Mouse (Mus musculus) heart, embryonic 10.5 days (tissue): Measurements from ENCODE around the gene Pkd1l1. TPM values are rescaled to one million over a fixed set of nuclear protein-coding genes. Genes with fewer than 3 reads are reported as not detected.

Source experiments
- DNase-seq: peaks from one replicate; pipeline ENCODE4 v3.0.0-alpha.2; 2017; ENCODE audit warnings: low spot score
- H3K27ac ChIP-seq: fragments of 300-500 bp; sonication (generic); 2 replicates; pipeline ENCODE4 v1.5.1; 2016; ENCODE audit warnings: mild to moderate bottlenecking
- H3K27me3 ChIP-seq: fragments of 300-500 bp; sonication (generic); 2 replicates; pipeline ENCODE4 v1.6.1; 2016; ENCODE audit warnings: mild to moderate bottlenecking; ENCODE audit not compliant: poor library complexity, insufficient read depth, severe bottlenecking
- H3K36me3 ChIP-seq: fragments of 300-500 bp; sonication (generic); 2 replicates; pipeline ENCODE4 v1.6.1; 2016; ENCODE audit warnings: mild to moderate bottlenecking, moderate library complexity
- H3K4me1 ChIP-seq: fragments of 300-500 bp; sonication (generic); 2 replicates; pipeline ENCODE4 v1.6.1; 2016; ENCODE audit warnings: mild to moderate bottlenecking
- H3K4me3 ChIP-seq: fragments of 300-500 bp; sonication (generic); 2 replicates; pipeline ENCODE4 v1.5.1; 2016; ENCODE audit warnings: mild to moderate bottlenecking, moderate library complexity
- H3K9me3 ChIP-seq: fragments of 300-500 bp; sonication (generic); 2 replicates; pipeline ENCODE4 v1.6.1; 2016; ENCODE audit warnings: mild to moderate bottlenecking, moderate library complexity
- WGBS: fragments of 180-500 bp; shearing (Covaris S2); methylation state at CpG from one replicate; pipeline ENCODE4 v1.1.7; 2016; 5-methylcytosine and 5-hydroxymethylcytosine counted together
- polyA plus RNA-seq: library from polyadenylated mRNA; unstranded; fragments of >200 nt; fragmentation: Nextera tagmentation; extraction: Ambion mirVana; gene quantifications from 2 replicates; pipeline ENCODE4 v1.2.1, GENCODE M21; 2016

The Pkd1l1 gene
- polyA plus RNA-seq, 1 experiment from 2014 or later, result 0.04 TPM

DNA sequence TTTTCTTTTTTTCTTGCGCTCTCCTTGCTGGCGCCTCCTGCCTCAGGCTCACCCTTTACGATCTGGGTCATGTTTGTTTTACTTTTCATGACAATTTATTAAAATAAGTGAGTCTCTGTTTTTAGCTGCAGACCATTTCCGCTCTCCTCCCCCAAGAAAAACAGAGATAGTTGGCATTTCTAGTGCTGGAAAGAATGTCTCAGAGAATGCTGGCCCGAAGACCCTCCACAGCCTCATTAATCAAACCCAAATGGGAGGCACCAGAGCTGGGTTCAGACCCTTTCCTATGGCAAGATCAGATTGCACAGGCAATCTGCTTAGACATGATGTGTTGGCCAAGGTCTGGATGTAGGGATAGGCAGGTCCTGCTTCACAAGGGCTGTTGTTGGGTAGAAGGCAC, 175.6 kb downstream of the Pkd1l1 start:
- DNase-seq, result no peak
- H3K9me3 ChIP-seq, result no peaks in the 10 kb centered on the region
- peaks cover 42% of the 10 kb centered on the region for H3K4me1 ChIP-seq
- 45% methylated on average over 5 of the region's 5 CpGs for WGBS
- no peaks in the 10 kb centered on the region for H3K36me3 ChIP-seq
- H3K27me3 ChIP-seq, result peaks cover 6% of the 10 kb centered on the region; the same call in 1 of the 2 replicates
- 0 out of 2 replicates have a peak overlapping the region, but pooled peaks have one; percentile 22 for H3K27ac ChIP-seq
- H3K4me3 ChIP-seq, result no peak overlapping the region

DNA sequence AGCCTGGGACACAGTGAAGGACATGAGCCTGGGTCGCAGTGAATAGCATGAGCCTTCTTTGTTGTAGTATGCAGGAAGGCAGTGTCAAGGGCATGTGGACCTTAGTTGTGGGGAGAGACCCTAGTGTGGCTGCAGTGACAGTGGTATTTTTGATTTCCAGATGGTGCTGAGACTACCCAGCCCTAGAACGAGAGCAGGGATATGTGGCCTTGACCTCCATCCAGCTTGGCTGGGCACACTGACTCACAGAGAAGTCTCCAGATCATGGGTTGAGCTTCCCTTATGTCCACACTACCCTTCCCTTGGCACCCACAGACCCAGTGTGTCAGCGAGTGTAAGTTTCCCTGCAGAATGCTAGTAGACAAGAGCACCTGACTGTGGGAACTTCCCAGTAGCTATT, 178.0 kb downstream of the Pkd1l1 start:
- WGBS, result 78% methylated on average over 3 of the region's 3 CpGs
- no peak overlapping the region for H3K4me3 ChIP-seq

DNA sequence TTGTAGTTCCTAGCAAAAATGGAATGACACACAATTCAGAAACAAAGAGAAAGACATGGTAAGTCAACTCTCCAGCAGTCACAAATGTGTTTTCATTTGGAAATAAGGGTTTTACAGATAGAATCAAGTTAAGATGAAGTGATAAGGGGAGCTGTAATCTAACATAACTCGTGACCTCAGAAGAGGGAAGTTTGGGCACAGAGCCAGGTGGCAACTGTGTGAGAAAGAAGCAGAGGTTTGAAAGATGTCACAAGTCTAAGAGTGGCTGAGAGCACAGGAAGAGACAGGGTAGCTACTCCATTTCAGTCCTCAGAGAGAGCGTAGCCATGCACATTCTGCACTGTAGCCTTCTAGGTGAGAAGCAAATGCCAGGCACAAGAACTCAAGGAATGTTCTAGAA, 180.9 kb downstream of the Pkd1l1 start:
- WGBS, result 69% methylated on average over 2 of the region's 2 CpGs
- no peaks in the 10 kb centered on the region for H3K9me3 ChIP-seq
- H3K27ac ChIP-seq, result no peak overlapping the region

More for the DNA sequence above, 178.0 kb downstream of the Pkd1l1 start:
- Histone ChIP-seq H3K27ac (no peak overlapping the region), H3K4me1 (peaks cover 46% of the 10 kb centered on the region), H3K36me3 (no peaks in the 10 kb centered on the region), H3K27me3 (0 out of 2 replicates have a peak, but pooled peaks cover 6% of the 10 kb centered on the region), H3K9me3 (no peaks in the 10 kb centered on the region)
- DNase-seq, result no peak

DNA sequence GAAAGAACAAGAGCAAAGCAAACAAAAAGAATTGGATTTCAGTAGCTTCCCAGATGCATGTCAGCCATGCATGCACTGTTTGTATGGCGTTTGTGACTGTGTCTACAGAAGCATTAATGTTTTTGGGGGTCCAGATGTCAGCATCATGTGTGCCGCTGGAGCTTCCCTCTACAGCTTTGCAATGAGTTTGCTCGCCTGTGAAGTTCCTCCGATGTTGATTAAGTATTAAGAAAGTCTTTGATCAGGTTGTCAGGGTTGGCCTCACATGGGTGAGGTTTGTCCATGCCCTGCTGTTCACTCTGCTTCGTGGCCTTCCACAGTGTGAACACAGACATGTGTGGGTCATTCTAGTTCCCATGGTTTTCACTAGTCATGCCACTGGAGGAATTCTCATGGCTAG, 183.9 kb downstream of the Pkd1l1 start:
- Histone ChIP-seq H3K27me3 (0 out of 2 replicates have a peak, but pooled peaks cover 4% of the 10 kb centered on the region), H3K27ac (no peak overlapping the region), H3K4me1 (peaks cover 14% of the 10 kb centered on the region)

More for the DNA sequence above, 180.9 kb downstream of the Pkd1l1 start:
- H3K36me3 ChIP-seq, result no peaks in the 10 kb centered on the region
- peaks cover 34% of the 10 kb centered on the region for H3K4me1 ChIP-seq
- 0 out of 2 replicates have a peak, but pooled peaks cover 6% of the 10 kb centered on the region for H3K27me3 ChIP-seq
- H3K4me3 ChIP-seq, result no peak overlapping the region
- DNase-seq, result peak; percentile 42

DNA sequence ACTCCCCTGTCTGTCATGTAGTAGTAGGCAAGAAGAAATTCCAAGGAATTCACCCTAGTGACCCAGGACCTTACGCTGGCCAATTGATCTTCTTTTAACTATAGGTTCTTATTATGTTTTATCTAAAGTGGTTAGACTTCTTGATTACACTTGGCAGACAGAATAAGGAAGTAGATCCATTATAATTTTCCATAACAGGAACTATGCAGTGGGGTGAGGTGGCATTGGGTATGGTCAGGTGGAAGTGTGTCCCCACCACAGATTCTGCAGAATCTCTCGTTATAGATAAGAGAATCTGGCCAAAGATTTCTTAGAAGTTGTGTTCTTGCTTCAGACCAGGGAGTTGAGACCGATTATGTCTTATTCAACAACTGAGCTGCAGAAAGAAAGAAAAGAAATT, 185.5 kb downstream of the Pkd1l1 start:
- DNase-seq, result peak; percentile 7
- H3K9me3 ChIP-seq, result no peaks in the 10 kb centered on the region
- H3K4me1 ChIP-seq, result peaks cover 12% of the 10 kb centered on the region
- H3K27me3 ChIP-seq, result no peaks in the 10 kb centered on the region
- no peaks in the 10 kb centered on the region for H3K36me3 ChIP-seq
- no peak overlapping the region for H3K27ac ChIP-seq
- H3K4me3 ChIP-seq, result no peak overlapping the region
- 59% methylated on average over 3 of the region's 3 CpGs for WGBS

More for the DNA sequence above, 183.9 kb downstream of the Pkd1l1 start:
- Histone ChIP-seq H3K4me3 (no peak overlapping the region), H3K9me3 (no peaks in the 10 kb centered on the region), H3K36me3 (no peaks in the 10 kb centered on the region)
- WGBS, result 80% methylated on average over 5 of the region's 5 CpGs
- peak; percentile 60 for DNase-seq

DNA sequence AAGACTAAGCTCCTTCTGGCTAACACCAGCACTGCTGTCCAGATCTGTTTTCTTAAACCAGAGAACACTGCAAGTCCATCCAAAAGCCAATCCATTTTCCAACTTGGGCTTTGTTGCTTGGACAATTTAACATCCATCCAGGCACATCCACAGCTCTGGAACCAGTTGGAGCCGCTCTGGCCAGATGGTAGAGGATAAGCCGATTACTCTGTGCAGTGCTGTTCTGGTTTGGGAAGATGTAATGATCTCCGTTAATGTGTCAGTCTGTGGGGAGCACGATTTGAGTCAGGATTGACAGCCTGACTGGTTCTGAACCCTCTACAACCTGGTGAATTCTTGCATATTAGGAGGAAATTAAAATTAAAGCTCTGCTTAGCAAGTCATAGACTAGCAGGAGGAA, 188.7 kb downstream of the Pkd1l1 start:
- H3K36me3 ChIP-seq, result no peaks in the 10 kb centered on the region
- no peaks in the 10 kb centered on the region for H3K9me3 ChIP-seq
- no peaks in the 10 kb centered on the region for H3K27me3 ChIP-seq
- WGBS, result 78% methylated on average over 4 of the region's 4 CpGs
- H3K27ac ChIP-seq, result no peak overlapping the region
- H3K4me3 ChIP-seq, result no peak overlapping the region
- H3K4me1 ChIP-seq, result peaks cover 22% of the 10 kb centered on the region
- no peak for DNase-seq

DNA sequence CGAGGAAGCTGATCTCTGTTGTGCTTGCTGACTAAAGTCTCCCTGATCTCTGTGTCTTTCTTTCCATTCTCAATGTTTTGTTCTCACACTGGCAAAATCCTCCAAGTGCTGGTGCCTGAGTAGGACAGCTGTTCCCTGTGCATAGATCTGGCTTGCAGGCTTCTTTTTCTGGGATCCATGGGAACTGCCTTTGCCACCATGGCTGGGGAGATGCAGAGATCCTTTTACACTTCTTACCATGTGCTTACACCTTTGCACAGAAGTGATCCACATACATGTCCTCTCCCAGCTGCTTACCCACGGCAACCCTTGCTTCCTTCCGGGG, 191.0 kb downstream of the Pkd1l1 start:
- peak; percentile 59 for DNase-seq
- Histone ChIP-seq H3K4me3 (no peak overlapping the region), H3K27ac (peak overlapping the region; percentile 69; the same call in 1 of the 2 replicates), H3K9me3 (no peaks in the 10 kb centered on the region), H3K27me3 (no peaks in the 10 kb centered on the region), H3K36me3 (no peaks in the 10 kb centered on the region), H3K4me1 (peaks cover 22% of the 10 kb centered on the region)
- 45% methylated on average over 3 of the region's 3 CpGs for WGBS

DNA sequence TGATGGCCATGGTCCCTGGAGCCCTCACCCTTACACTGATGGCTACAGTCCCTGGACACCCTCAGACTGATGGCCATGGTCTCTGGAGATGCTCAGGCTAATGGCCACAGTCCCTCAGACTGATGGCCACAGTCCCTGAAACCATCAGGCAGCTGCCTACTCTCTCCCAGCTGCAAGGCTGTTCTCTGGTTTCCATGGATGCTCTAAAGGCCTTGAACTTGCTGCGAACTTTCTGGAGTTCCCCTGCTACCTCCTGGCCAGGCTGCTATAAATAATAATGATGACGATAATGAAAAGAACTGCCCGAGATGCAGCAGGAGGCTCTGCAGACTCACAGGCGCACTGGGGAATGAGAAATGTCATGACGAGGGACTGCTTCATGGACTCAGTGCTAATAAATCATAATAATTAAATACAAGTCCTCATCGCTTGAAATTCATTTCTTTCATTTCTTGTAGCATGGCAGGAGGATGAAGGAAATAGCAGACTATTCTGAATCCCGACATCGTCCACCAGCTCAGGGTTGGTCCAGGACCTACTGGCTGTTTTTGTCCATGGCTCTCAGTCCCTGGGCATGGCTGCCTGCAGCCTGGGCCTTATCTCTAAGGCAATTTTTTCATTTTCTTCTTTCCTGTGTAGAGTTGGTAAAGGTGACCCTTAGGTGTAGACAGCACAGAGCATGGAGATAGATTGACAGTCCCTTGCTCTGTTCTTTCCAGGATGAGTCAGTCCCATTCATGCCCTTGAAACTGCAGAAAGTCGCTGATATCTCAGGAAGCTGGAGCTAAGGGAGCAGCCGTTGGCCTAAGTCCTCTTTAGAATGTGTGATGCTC, 191.5 kb downstream of the Pkd1l1 start:
- Histone ChIP-seq H3K36me3 (no peaks in the 10 kb centered on the region), H3K27ac (peak overlapping the region; percentile 69; the same call in 1 of the 2 replicates), H3K27me3 (no peaks in the 10 kb centered on the region), H3K4me1 (peaks cover 22% of the 10 kb centered on the region), H3K9me3 (no peaks in the 10 kb centered on the region), H3K4me3 (no peak overlapping the region)
- peak; percentile 47 for DNase-seq
- 69% methylated on average over 10 of the region's 10 CpGs for WGBS

DNA sequence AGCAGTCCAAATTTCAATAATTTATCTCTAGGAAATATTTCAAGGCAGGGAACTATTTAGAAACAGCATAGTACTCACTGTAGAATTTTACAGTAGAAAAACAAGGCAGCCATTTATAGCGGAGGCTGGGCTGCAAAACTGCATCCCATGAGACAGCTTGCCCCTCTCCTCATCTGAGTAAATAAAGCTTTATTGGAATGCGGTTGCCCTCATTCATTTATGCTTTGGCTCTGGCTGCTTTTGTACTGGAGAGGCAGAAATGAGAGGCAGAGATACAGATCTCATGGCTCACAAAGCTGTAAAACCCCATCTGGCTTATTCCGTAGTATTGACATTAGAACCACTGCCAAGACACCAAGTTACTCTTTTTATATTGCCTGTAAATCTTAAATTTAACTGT, 193.6 kb downstream of the Pkd1l1 start:
- no peaks in the 10 kb centered on the region for H3K9me3 ChIP-seq
- no peaks in the 10 kb centered on the region for H3K27me3 ChIP-seq
- peaks cover 22% of the 10 kb centered on the region for H3K4me1 ChIP-seq
- whole genome bisulfite sequencing, result 86% methylated on average over 3 of the region's 3 CpGs
- no peaks in the 10 kb centered on the region for H3K36me3 ChIP-seq
- H3K4me3 ChIP-seq, result no peak overlapping the region
- DNase-seq, result peak; percentile 2
- no peak overlapping the region for H3K27ac ChIP-seq

Other genes with a start within 250 kb of the Pkd1l1 start
- gene Hus1, start 37.9 kb upstream of the Pkd1l1 start, polyA plus RNA-seq, result 15.9 and 20.2 TPM in 2 replicates
- gene Gm11992, start 75.3 kb upstream of the Pkd1l1 start, polyA plus RNA-seq, result 0.88 and 2.6 TPM in 2 replicates
- 0.20 and 0.35 TPM in 2 replicates for gene Sun3, start 75.7 kb upstream of the Pkd1l1 start, polyA plus RNA-seq
- 11.9 and 18.4 TPM in 2 replicates for gene Upp1, start 144.8 kb upstream of the Pkd1l1 start, polyA plus RNA-seq
- gene Abca13, start 218.7 kb upstream of the Pkd1l1 start, polyA plus RNA-seq, result 0.01 TPM in 1 of 2 replicates, not detected in the other